Mouse (Mus musculus) cortical plate, adult 2 months (tissue): ENCODE measurements around the gene Pdhx.

Experiments used
- CTCF ChIP-seq: fragments of 200-500 bp; IDR thresholded peaks from 2 replicates; pipeline ENCODE4 v1.5.1; 2011; ENCODE audit warnings: mild to moderate bottlenecking, control low read depth, low read length; ENCODE audit not compliant: insufficient read depth; ENCODE audit errors: extremely low read depth
- POLR2A ChIP-seq: fragments of 200-500 bp; IDR thresholded peaks from 2 replicates; pipeline ENCODE4 v1.6.1; 2011; ENCODE audit warnings: mild to moderate bottlenecking, low read length, control low read depth; ENCODE audit not compliant: insufficient read depth; ENCODE audit errors: extremely low read depth

DNA sequence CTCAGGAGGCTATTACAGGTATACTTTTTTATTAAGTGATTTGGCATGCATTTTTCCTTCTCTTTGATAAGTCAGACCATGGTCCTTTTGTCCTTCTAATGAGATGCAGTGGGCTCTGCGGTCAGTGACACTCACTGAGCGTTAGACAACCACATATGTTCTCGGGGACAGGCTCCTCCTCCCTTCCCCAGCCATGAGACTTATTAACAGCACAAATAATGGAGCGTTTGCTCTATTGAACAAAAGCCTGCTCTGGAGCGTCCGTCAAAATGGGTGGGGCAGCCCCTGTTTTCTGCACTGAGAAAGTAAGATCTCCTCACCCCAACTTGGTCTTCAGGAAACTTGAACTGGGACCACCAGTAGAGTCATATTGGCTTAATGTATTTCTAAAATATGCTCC is 16.2 kb upstream of the Pdhx start:
- TF ChIP-seq POLR2A (no peak), CTCF (no peak)
